15 mouse cellular contexts compared by ENCODE assay signal in the genomic region with DNA sequence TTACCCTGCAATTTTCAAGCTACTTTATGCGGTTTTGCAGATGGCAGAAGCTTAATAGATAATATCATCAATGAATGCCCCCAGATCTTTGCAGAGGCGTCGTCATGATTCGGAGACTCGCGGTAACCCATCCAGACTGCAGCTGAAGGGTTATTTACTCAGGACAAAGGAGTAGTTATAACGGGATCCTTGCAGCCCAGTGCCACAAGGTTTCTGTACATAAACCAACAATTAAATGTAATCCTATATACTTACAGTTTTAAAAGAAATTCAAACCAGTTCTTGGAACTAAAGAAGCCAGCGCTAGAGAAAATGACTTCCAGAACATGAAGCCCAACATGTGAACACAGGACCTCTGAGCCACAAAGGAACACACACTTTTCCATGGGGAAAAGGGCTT.
"Had no signal": no experiment of that assay in that cellular context is flagged by ENCODE, and none has a peak within 500 bp of the region (broad histone marks: within the 10 kb centered on the region; RNA-seq: fewer than 3 reads in every experiment).

No protein-coding gene starts in this region.

- H3K9ac ChIP-seq: liver, embryonic 15.5 days; lung, embryonic 14.5 days; midbrain, embryonic 12.5 days; neural tube, embryonic 12.5 days had no signal

- H3K9me3 ChIP-seq: liver, embryonic 15.5 days; megakaryocyte, embryonic 14.5 days; midbrain, embryonic 12.5 days; neural tube, embryonic 12.5 days had no signal

- ATAC-seq: intestine, postnatal 0 days; midbrain, embryonic 16.5 days had no signal

- H3K27me3 ChIP-seq: liver, embryonic 15.5 days; midbrain, embryonic 12.5 days; neural tube, embryonic 12.5 days had no signal

- DNase-seq: kidney, adult 9 months; kidney, postnatal 36 days; layer of hippocampus, adult 9-11 months; lung, embryonic 14.5 days; lung, postnatal 10 days; lung, postnatal 4 days; thymus, postnatal 4 days had no signal

- H3K4me2 ChIP-seq: liver, embryonic 15.5 days; lung, embryonic 14.5 days; midbrain, embryonic 12.5 days; neural tube, embryonic 12.5 days had no signal

- H3K4me3 ChIP-seq: liver, embryonic 15.5 days; megakaryocyte, embryonic 14.5 days; midbrain, embryonic 12.5 days; neural tube, embryonic 12.5 days had no signal

- H3K36me3 ChIP-seq: liver, embryonic 15.5 days; midbrain, embryonic 12.5 days; neural tube, embryonic 12.5 days had no signal

- H3K4me1 ChIP-seq: liver, embryonic 15.5 days; megakaryocyte, embryonic 14.5 days; midbrain, embryonic 12.5 days; neural tube, embryonic 12.5 days had no signal

- H3K27ac ChIP-seq: kidney, postnatal 0 days; liver, embryonic 15.5 days; midbrain, embryonic 12.5 days; neural tube, embryonic 12.5 days; stomach, postnatal 0 days had no signal
